Mouse (Mus musculus) Muller cell, postnatal 12 days (primary cell): ENCODE data around the gene Prss8.
"Not testable (repeated sequence)": the region's sequence is repeated elsewhere in the genome, so short reads cannot be mapped to it uniquely, and the experiment has no call there.

ENCODE experiments used
- DNase-seq: peaks from one replicate; pipeline ENCODE4 v3.0.0-alpha.2; 2015; ENCODE audit errors: inconsistent ontology term

Gene Prss8

DNA sequence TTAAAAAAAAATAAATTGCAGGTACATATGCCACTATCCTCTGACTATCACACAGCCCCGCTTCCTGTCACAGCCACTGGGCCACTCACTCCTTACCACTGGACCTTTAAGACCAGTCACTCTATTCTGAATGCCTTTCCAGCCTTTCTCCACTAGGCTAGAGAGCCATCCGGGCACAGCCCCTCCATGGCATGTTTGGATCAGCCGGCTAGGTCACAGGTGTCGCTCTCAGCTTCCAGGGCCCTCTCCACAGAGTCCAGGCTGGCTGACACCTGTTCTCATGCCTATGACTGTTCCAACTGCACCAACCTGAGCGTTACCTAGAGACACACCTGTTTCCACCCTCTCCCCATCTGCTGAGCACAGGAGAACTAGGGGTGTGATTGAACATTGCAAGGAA, 1.3 kb downstream of the Prss8 start:
- DNase-seq = no peak

DNA sequence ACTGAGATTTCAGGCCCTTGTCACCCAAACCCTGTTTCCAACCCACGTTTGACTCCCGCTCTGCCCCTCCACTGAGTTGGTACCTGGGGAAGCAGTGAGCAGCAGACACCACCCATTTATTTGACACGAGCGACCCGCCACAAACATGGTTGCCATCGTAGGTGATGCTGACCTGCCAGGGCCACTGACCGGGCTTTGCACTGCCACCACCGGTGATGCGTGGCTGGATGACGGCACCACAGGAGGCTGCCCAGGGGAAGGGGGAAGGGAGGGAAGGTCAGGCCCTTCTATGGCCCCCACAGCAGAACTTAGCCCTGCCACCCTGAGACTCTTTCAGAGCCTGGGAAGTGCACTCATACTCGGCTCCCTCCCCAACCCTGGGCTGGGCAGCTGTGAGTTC, 2.2 kb downstream of the Prss8 start:
- no peak for DNase-seq

DNA sequence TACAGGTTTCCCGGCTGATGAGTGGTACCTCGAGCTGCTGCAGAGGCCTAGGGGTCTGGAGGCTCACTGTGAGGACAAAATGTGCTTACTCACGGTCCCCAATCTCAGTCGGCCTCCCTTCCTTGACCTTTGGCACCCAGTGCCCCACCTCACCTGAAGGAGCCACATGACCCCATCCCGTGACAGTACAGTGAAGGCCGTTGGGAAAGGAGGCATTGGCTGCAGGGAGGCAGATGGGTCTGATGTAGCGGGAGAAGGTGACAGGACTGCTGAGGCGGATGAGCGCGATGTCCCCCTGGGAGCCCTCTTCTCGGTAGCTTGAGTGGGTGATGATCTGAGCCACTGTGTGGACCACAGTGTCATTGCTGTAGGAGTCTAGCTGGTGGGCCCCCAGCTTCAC, 3.1 kb downstream of the Prss8 start:
- no peak for DNase-seq

DNA sequence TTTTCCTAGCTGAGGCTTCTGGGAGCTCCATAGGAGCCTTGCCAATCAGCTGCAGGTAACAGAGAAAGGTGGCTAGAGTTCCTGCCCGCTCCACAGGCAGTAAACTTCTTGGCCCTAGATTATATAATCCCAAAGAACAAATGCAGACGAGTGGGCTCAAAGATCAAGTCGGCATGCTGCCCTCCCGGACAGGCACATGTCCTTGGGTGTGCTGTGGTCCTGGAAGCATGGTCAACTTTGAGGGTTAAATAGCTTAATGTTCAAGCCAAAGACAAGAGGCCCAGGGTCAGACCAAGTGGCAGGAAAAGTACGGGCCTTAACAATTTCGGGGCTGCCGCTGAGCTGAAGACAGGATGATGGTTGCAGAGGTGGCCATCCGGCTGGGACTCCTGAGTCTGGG, 3.8 kb downstream of the Prss8 start:
- no peak for DNase-seq

DNA sequence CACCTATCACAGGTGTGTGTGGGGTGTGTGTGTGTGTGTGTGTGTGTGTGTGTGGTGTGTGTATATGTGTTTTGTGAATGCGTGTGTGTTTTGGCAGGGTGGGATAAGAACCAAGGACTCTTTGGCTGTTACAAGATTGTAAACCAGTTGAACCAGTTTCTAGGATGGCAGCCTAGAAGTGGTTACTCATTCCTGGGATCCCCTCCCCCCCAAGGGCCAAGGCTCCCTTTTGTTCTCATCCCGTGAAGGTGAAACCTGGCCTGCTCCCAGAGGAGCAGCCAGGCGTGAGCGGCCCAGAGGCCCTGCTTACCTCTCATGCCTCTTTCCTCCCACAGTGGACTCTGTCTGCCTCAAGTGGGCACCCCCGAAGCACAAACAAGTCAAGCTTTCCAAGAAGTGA, 4.7 kb downstream of the Prss8 start:
- no peak for DNase-seq

DNA sequence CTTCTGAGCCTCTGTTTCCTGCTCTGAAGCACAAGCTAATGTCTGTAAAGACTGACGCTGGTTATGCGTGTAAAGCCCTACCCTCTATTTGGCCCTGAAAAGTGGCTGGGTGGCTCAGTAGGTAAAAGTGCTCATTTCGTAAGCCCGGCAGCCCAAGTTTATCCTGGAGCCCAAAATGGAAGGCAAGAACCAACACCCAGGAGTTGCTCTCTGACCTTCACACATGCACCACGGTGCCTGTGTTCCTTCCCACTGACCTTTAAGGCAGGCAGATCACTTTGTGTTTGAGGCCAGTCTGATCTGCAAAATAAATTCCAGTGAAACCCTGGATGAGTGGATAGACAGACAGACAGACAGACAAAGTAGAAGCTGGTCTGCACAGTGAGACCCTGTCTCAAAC, 6.2 kb downstream of the Prss8 start:
- no peak for DNase-seq

DNA sequence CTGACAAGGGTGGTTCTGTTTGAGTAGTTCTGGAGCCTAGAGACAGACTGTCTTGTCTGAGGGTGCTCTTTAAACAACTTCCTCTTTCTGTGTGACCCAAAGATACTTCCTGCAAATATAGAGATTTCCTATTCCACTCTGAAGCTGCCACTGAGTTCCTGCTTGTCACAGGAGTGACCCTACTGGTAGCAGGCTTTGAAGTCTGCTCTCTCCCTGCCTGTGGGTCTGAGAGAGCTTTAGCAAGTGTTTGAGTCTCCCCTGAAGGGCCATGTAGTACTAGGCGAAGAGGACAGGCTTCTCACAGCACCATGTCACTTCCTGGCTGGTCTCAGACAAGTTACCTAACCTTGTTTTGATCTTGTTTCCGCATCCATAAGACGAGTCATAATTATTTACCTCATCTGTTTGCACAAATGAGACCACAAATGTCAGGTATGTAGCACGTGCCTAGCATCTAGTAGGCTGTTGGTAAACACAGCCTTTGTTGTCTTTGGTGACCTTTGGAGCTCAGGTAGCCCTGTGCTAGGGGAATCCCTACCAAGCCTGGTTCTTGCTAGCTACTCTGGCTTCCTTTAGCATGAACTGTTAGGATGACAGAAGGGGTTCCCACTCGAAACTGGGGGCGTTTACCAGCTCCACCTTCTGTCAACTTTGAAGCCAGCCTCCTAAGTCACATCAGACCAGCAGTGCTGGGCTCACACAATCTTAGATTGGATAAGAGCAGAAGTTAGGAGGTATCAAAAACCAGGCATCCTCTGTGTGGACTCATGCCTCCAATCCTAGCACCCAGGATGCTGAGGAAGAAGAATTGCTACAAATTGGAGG, 7.2 kb downstream of the Prss8 start:
- DNase-seq = no peak

DNA sequence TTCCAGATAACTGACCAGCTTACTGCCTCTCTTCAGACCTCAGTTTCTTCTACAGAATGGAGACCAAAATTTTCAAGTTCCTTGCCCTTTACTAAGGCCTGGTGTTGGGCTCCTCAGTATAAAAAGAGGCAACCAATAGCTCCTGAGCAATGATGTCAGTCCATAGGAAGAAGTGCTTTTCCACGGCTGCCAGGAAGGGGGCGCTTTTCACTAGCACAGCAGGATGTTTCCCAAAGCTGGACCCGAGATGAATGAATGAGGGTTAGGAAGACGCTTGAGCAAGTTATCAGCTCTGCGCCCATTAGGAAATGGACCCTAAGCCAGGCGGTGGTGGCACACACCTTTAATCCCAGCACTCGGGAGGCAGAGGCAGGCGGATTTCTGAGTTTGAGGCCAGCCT, 8.4 kb downstream of the Prss8 start:
- DNase-seq = no peak

DNA sequence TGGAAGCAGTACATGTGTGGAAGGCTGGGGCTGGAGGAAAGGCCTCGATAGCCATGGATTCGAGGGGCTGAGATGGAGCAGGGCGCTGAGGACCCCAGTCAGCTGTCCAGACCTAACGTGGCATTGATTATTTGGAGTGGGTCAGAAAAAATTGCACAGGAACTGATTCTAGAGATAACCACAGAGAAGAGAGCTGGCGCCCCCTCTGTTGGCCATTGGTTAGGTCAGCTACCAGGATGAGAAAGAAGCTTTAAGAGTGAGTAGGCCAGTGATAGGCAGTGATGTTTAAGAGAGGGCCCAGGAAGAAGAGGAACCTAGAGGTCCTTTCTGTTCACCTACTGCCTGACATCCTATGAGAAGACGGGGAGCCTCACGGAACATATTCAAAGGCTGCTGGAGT, 10.6 kb downstream of the Prss8 start:
- no peak for DNase-seq

DNA sequence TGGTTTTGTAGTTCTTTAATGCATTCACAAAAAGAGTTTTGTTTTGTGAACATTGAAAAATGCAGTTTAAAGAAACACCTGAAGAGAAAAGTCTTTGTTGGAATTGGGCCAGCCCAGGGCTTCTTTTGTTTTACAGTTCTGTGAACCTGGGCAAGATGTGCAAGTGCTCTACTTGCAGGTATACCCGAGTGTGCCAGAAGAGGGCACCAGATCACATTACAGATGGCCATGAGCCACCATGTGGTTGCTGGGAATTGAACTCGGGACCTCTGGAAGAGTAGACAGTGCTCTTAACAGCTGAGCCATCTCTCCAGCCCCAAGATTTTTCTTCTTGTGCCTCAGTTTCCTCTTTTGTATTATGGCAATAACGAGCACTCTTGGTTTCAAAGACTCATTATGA, 11.7 kb downstream of the Prss8 start:
- no peak for DNase-seq

DNA sequence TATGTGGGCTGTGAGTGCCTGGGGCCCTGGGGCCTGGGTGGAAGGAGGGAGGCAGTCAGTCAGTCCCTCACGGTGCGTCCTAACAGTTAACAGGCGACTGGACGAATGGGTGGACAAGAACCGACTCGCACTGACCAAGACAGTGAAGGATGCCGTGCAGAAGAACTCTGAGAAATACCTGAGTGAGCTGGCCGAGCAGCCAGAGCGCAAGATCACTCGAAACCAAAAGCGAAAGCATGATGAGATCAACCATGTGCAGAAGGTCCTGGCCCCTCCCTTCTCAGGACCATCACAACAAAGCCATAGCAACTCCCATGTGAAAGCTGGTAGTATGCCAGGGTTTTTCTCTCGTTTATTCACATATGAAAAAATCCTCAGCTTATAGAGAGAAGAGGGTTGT, 14.6 kb downstream of the Prss8 start:
- DNase-seq = no peak

DNA sequence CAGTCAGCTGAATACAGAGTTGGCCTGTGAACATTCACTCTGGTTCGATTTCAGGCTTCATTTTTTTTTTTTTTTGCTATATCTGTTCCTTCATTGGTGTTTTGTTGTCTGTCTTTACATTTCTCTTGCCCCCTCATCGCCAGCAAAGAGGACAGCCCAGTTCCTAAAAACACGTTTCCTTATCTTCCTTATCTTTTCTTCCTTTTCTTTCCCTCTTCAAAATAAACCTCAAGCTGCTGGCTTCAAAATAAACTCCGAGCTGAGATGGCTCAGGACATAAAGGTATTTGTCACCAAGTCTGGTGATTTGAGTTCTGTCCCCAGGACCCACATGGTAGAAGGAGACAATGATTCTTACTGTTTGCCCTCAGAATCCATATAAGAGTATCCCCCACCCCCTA, 17.0 kb downstream of the Prss8 start:
- DNase-seq = no peak

DNA sequence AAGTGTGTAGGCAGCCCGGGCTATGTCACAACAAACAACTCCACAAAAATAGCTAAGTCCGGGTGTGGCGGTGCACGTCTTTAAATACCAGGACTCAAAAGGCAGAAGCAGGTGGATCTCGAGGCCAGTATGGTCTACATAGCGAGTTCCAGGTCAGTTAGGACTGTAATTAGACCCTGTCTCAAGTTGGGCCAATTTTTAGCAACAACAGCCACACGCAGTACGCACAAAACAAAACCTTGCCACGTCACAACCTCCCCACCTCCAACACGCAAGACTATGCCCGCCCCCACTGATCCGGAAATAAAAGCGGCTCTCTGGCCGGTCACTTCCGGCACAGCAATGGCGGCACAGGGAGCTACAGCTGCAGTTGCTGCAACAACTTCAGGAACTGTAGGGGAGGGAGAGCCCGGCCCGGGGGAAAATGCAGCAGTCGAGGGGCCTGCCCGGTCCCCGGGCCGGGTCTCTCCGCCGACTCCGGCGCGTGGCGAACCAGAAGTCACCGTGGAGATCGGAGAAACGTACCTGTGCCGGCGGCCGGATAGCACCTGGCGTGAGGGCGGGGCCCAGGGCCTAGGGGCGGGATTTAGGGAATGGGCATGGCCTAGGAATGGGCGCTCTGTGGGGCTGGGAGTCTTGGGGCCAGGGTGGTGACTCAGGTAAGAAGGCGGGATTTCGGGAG, 17.6 kb downstream of the Prss8 start, which contains the start of gene Kat8:
Kat8 (plus strand) TSS at position 327 of the 682 bp plus-strand sequence.
- DNase-seq = peak; percentile 89

DNA sequence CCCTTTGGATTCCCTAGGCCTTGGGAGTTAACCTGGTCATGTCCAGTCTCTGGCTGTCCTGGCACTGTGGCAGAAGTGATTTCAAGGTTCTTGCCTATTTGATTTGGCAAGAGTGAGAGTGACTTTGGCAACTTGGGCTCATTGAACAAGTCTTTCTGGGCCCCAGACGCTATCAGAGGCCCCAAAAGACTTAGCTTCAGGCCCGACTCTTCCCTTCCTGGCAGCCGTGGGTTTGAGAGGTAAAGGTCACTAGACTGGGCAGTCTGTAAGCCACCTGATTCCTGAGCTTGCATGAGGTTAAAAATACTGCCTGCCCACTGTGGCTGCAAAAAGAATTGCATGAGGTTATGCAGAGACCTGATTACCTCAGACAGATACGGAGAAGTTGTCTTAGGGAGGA, 21.2 kb downstream of the Prss8 start:
- no peak for DNase-seq

DNA sequence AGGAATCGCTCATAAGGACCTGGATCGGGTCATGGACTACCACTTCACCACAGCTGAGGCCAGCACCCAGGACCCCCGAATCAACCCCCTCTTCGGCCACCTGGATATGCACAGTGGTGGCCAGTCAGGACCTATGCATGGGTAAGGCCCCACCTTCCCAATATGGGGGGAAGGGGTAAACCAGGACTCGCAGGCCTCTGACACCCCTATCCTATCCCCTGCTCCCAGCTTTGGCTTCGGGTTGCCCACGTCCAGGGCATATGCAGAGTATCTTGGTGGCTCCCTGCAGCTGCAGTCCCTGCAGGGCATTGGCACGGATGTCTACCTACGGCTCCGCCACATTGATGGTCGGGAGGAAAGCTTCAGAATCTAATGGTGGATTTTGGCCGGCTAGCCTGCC, 22.0 kb downstream of the Prss8 start:
- no peak for DNase-seq

DNA sequence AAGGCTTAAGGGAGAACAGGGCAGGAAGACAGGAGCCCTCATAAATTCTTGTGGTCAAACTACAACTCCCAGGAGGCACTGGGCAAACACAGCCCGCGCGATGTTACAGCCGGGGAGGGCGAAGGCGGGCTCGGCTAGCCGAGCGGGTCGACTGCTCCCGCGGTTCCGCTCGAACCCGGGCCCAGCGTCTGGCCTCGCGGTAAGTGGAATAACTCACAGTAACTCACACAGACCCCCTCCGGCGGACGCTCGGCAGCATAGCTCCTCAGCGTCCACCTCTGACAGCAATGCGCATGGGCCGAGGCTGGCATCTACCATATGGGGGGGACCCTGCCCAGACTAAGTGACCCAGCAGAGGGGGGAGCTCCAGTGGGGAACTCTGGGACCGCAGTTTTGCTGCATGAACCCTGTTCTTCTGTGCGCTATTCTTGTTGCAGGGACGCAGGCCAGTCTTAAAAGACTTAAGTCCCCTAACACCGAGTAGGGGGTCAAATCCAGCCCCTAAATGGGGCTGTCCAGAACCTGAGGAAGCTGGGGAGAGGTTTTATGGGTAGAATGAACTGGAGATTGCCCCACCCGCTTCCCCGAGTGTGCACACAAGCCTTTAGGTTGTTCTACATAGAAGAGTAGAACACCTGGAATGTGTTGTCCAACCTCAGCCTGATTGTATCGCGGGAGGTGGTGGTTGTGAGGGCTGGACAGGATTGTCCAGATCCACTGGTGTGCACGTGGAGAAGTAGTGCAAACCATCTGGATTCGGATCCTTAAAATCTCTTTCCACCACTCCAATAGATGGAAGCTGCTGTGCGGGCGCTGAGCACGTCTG, 25.7 kb downstream of the Prss8 start, which contains the start of gene Bckdk:
Bckdk (plus strand) TSS at position 112 of the 826 bp plus-strand sequence.
- DNase-seq = peak; percentile 87

DNA sequence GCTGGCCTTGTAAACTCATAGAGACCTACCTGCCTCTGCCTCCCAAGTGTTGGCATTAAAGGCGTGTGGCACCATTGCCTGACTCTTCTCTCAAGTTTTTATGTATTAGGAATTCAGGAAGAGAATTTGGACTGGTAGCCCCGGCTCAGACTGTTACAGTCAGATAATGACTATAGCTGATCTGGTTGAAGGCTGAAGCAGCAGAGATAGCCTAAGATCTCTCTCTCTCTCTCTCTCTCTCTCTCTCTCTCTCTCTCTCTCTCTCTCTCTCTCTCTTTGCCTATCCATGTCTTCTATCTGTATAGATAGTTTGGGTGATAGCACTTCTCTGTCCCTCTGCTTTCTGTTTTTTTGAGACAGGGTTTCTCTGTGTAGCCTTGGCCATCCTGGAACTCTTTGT, 28.1 kb downstream of the Prss8 start:
- DNase-seq = no peak

DNA sequence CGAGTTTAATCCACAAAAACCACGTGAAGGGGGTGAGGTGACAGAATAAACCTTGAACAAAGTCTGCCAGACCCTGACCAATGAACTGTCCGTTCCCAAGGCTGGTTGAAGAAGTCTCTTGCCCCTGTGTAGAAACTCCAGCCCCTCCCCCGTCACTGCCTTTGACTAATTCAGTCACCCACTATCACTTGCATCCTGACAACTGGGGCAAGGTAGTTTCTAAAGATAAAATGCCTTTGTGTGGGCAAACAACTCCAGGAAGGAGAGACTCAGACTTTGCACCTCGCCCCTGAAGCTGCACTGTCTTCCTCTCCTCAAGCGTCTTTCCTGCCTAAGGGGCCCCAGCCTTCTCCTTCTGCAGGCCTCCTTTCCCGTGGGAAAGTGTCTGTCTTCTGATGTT, 29.9 kb downstream of the Prss8 start:
- DNase-seq = no peak

DNA sequence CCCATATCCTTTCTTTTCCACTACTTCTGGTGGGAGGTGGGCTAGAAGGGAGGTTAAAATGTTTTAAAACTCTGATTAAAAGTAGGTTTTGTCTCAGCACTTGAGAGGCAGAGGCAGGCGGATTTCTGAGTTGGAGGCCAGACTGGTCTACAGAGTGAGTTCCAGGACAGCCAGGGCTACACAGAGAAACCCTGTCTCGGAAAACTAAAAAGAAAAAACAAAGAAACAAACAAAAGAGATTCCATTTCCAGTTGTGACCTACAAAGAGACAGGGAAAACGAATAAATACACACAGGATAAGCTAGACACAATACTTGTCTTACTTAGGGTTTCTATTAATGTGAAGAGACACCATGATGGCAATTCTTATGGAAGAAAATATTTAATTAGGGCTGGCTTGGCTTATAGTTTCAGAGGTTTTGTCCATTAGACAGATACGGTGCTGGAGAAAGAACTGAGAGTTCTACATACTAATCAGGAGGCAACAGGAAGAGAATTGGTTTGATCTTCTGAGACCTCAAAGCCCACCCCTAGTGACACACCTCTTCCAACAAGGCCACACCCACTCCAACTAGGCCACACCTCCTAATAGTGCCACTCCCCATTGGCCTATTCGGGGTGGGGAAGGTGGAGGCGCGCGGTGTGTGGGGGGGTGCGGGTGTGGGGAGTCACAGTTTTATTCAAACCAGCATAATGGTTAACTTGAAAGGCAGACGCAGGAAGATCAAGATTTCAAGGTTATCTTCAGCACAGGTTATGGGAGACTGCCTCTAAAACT, 31.5 kb downstream of the Prss8 start:
- no peak for DNase-seq

DNA sequence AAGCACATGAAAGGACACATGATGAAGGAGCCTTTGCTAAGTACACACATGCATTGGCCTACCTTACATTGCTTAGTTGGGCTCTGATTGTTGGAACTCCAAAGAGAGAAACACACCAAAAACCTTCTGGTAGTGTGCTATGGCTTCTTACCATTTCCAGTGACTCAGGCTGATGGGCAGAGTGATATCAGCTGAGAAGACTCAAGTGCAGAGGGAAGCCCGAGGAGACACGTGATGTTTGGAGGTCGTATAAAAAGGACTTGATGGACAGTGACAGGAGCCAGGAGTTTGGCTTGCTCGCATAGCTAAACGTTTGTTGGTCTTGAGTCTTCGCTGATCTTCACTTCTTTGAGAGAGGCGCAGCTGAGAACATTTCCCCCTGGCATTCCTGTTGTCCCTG, 32.4 kb downstream of the Prss8 start:
- no peak for DNase-seq

DNA sequence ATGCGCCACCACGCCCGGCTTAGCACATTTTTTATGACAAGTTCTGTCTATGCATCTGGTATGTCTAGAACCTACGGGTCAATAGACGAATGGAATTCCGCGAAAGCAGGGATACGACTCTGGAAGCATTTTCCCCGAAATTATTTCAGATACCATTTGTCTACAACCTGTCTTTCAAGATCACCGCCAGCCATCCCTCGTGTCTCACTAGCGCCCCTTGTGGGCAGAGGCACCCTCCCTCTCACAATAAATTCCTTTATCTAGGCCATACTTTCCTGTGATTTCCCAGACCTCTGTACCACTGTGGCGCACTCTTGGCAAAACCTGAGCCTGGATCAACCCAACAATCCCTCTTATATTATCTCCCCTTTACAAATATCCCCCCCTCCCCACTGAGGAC, 33.5 kb downstream of the Prss8 start:
- DNase-seq = peak; percentile 40

DNA sequence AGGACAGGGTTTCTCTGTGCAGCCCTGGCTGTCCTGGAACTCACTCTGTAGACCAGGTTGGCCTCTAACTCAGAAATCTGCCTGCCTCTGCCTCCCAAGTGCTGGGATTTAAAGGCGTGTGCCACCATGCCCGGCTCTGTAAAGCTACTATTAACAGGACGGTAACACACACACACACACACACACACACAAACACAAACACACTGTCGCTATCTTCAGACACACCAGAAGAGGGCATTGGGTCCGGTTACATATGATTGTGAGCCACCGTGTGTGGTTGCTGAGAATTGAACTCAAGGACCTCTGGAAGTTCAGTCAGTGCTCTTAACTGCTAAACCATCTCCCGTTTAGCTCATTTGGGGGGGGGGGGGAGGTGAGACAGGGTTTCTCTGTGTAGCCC, 34.0 kb downstream of the Prss8 start:
- not testable (repeated sequence) for DNase-seq
